Mouse (Mus musculus) stomach, embryonic 16.5 days (tissue): ENCODE measurements at regions not wholly inside any gene's neighbourhood (a gene's known extent, or its start where the extent isn't known, plus 50 kb on each side); places are given as distances from the start of the nearest gene placed in this dataset.

Experiments used
- ATAC-seq: fragments of 200-750 bp; cut with Nextera tagmentation; 2 replicates; pipeline ENCODE4 v1.8.0; 2017; ENCODE audit warnings: moderate number of reproducible peaks, moderate TSS enrichment; ENCODE audit not compliant: insufficient read depth, low FRiP score
- H3K27ac ChIP-seq: fragments of 300-500 bp; sonication (generic); 2 replicates; pipeline ENCODE4 v1.5.1; 2014; ENCODE audit warnings: low read length
- H3K27me3 ChIP-seq: fragments of 300-500 bp; sonication (generic); 2 replicates; pipeline ENCODE4 v1.6.1; 2014; ENCODE audit warnings: low read length, control low read depth, mixed read lengths; ENCODE audit not compliant: control insufficient read depth, insufficient read depth
- H3K36me3 ChIP-seq: fragments of 300-500 bp; sonication (generic); 2 replicates; pipeline ENCODE4 v1.6.1; 2014; ENCODE audit warnings: low read length; ENCODE audit not compliant: control insufficient read depth, insufficient read depth
- H3K4me1 ChIP-seq: fragments of 300-500 bp; sonication (generic); 2 replicates; pipeline ENCODE4 v1.6.1; 2014; ENCODE audit warnings: low read length, control low read depth, mixed read lengths; ENCODE audit not compliant: control insufficient read depth, insufficient read depth
- H3K4me2 ChIP-seq: fragments of 300-500 bp; sonication (generic); 2 replicates; pipeline ENCODE4 v1.6.1; 2014; ENCODE audit warnings: low read depth, low read length, mixed read lengths
- H3K4me3 ChIP-seq: fragments of 300-500 bp; sonication (generic); replicated peaks from 2 replicates; pipeline ENCODE4 v1.5.1; 2014; ENCODE audit warnings: mild to moderate bottlenecking, low read length
- H3K9ac ChIP-seq: fragments of 300-500 bp; sonication (generic); 2 replicates; pipeline ENCODE4 v1.6.1; 2014; ENCODE audit warnings: low read length
- H3K9me3 ChIP-seq: fragments of 300-500 bp; sonication (generic); replicated peaks from 2 replicates; pipeline ENCODE4 v1.6.1; 2016; ENCODE audit warnings: low read length, control low read depth; ENCODE audit not compliant: control insufficient read depth
- WGBS: fragments of 180-500 bp; shearing (Covaris S2); extraction: QIAGEN DNeasy Blood & Tissue Kit; methylation state at CpG from one replicate; pipeline ENCODE4 v1.1.7; 2014; 5-methylcytosine and 5-hydroxymethylcytosine counted together

DNA sequence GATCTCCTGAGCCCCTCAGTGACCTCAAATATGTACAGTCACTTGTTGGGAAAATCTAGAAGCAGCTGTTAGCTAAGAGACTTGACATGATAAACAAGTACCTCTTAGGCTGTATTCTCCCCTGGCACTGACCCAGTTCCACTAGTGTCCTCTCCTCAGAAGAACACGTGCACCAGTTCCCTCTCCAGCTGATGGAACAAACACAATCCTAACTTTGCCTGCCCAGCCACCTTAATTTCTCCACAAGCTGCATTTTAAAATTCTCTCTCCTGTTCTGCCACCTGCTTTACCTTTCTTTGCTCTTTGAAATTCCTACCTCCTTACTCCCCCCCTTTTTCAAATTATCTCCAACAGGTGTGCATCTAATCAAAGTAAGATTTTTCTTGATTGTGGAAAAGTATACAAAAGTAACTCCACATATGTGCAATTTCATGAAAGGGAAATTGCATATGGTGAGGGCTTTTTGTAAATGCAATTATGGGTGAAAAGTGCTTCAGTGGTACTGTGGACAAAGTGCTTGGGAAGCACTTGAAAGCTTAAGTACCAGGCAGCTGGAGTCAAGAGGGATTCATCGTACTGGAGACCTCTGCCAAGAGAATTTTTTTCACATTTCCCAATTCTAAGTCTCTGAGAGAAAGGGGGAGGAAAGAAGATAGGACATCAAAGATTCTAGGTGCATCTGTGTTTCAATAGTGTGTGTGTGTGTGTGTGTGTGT is 590.7 kb upstream of the Acvr2a start:
- no peak overlapping the region for H3K4me2 ChIP-seq
- no peaks in the 10 kb centered on the region for H3K27me3 ChIP-seq
- no peaks in the 10 kb centered on the region for H3K4me1 ChIP-seq
- no peak overlapping the region for H3K27ac ChIP-seq
- 64% methylated on average over 2 of the region's 2 CpGs for WGBS
- ATAC-seq = no peak
- H3K4me3 ChIP-seq = no peak overlapping the region
- no peak overlapping the region for H3K9ac ChIP-seq
- H3K36me3 ChIP-seq = no peaks in the 10 kb centered on the region
- no peaks in the 10 kb centered on the region for H3K9me3 ChIP-seq

DNA sequence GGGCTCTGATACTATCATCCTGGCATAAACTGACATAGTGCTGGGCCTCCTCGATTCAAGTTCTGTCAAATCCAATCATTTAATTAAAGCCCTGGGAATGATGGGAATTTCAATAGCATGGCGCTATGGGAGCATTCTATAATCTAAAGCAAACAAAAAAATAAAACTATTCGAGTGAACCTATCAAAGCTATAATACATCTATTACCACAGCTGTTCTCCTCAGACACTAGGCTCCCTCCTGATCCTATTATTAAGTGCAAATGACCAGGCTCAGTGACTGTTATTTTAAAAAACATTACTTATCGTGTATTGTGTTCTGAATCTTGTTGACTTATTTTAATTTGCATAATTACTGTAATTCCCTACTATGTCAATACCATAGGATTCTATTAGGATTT is 563.7 kb upstream of the Acvr2a start:
- Histone ChIP-seq H3K36me3 (no peaks in the 10 kb centered on the region), H3K4me3 (no peak overlapping the region), H3K4me1 (no peaks in the 10 kb centered on the region), H3K4me2 (no peak overlapping the region), H3K9me3 (no peaks in the 10 kb centered on the region), H3K27me3 (no peaks in the 10 kb centered on the region), H3K9ac (no peak overlapping the region), H3K27ac (no peak overlapping the region)
- 79% methylated on average over 4 of the region's 4 CpGs for WGBS
- no peak for ATAC-seq

DNA sequence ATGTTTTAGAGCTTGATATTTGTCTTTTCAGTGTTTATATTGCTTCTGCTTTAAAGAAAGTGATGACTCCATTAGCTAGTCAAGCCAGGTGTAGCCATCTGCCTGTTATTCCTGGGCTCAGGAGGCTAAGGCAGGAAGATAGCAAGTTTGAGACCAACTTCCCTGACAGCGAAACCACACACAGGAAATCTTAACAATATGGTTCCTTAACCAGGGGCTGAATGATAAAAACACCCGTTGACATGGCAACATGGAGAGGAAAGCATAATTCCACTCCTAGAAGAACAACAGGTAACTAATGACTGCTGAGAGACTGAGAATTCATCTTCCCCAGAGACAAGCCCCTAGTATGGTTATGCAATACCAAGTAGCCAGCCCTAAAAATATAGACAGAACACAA is 553.6 kb upstream of the Acvr2a start:
- WGBS = 57% methylated on average over 2 of the region's 2 CpGs
- no peak overlapping the region for H3K27ac ChIP-seq
- H3K4me1 ChIP-seq = no peaks in the 10 kb centered on the region
- no peaks in the 10 kb centered on the region for H3K27me3 ChIP-seq
- no peak overlapping the region for H3K4me2 ChIP-seq
- H3K9me3 ChIP-seq = no peaks in the 10 kb centered on the region
- no peak overlapping the region for H3K9ac ChIP-seq
- no peak overlapping the region for H3K4me3 ChIP-seq
- H3K36me3 ChIP-seq = no peaks in the 10 kb centered on the region
- ATAC-seq = no peak
